Mouse (Mus musculus): ENCODE results near the gene Pde4d.

The Pde4d gene

GRCm38 (mm10) chr13:109356252-109356651 is 906.5 kb downstream of the Pde4d start:
- no peak for TF ChIP-seq GATA4 (IDR thresholded peaks at IDR 0.05; ENCODE audit: insufficient replicate concordance, low read length)

- TF ChIP-seq GATA4 (IDR thresholded peaks at IDR 0.05; ENCODE audit: insufficient replicate concordance, low read length) = no peak
Observed at GRCm38 (mm10) chr13:109359994-109360393, 910.2 kb downstream of the Pde4d start.

- TF ChIP-seq GATA4 (IDR thresholded peaks at IDR 0.05; ENCODE audit: insufficient replicate concordance, low read length) = no peak
Observed at GRCm38 (mm10) chr13:109362340-109362739, 912.6 kb downstream of the Pde4d start.

- TF ChIP-seq GATA4 (IDR thresholded peaks at IDR 0.05; ENCODE audit: insufficient replicate concordance, low read length) = no peak
Observed at GRCm38 (mm10) chr13:109374465-109374864, 924.7 kb downstream of the Pde4d start.

GRCm38 (mm10) chr13:109376681-109377080 is 926.9 kb downstream of the Pde4d start:
- TF ChIP-seq GATA4 (IDR thresholded peaks at IDR 0.05; ENCODE audit: insufficient replicate concordance, low read length) = no peak

GRCm38 (mm10) chr13:109380149-109380548 is 930.4 kb downstream of the Pde4d start:
- TF ChIP-seq GATA4 (IDR thresholded peaks at IDR 0.05; ENCODE audit: insufficient replicate concordance, low read length) = no peak

- TF ChIP-seq GATA4 (IDR thresholded peaks at IDR 0.05; ENCODE audit: insufficient replicate concordance, low read length) = no peak
Observed at GRCm38 (mm10) chr13:109388626-109389220, 939.0 kb downstream of the Pde4d start.

- TF ChIP-seq GATA4 (IDR thresholded peaks at IDR 0.05; ENCODE audit: insufficient replicate concordance, low read length) = no peak
Observed at GRCm38 (mm10) chr13:109402396-109402795, 952.6 kb downstream of the Pde4d start.

- TF ChIP-seq GATA4 (IDR thresholded peaks at IDR 0.05; ENCODE audit: insufficient replicate concordance, low read length) = no peak
Observed at GRCm38 (mm10) chr13:109402936-109403335, 953.2 kb downstream of the Pde4d start.

- TF ChIP-seq GATA4 (IDR thresholded peaks at IDR 0.05; ENCODE audit: insufficient replicate concordance, low read length) = no peak
Observed at GRCm38 (mm10) chr13:109406341-109406740, 956.6 kb downstream of the Pde4d start.

GRCm38 (mm10) chr13:109407371-109407770 is 957.6 kb downstream of the Pde4d start:
- TF ChIP-seq GATA4 (IDR thresholded peaks at IDR 0.05; ENCODE audit: insufficient replicate concordance, low read length) = no peak

- no peak for TF ChIP-seq GATA4 (IDR thresholded peaks at IDR 0.05; ENCODE audit: insufficient replicate concordance, low read length)
Observed at GRCm38 (mm10) chr13:109420426-109420825, 970.7 kb downstream of the Pde4d start.

- no peak for TF ChIP-seq GATA4 (IDR thresholded peaks at IDR 0.05; ENCODE audit: insufficient replicate concordance, low read length)
Observed at GRCm38 (mm10) chr13:109424906-109425305, 975.2 kb downstream of the Pde4d start.

- TF ChIP-seq GATA4 (IDR thresholded peaks at IDR 0.05; ENCODE audit: insufficient replicate concordance, low read length) = no peak
Observed at GRCm38 (mm10) chr13:109425548-109425947, 975.8 kb downstream of the Pde4d start.

GRCm38 (mm10) chr13:109426058-109426457 is 976.3 kb downstream of the Pde4d start:
- no peak for TF ChIP-seq GATA4 (IDR thresholded peaks at IDR 0.05; ENCODE audit: insufficient replicate concordance, low read length)

- TF ChIP-seq GATA4 (IDR thresholded peaks at IDR 0.05; ENCODE audit: insufficient replicate concordance, low read length) = no peak
Observed at GRCm38 (mm10) chr13:109427541-109427940, 977.8 kb downstream of the Pde4d start.

- TF ChIP-seq GATA4 (IDR thresholded peaks at IDR 0.05; ENCODE audit: insufficient replicate concordance, low read length) = no peak
Observed at GRCm38 (mm10) chr13:109429544-109429943, 979.8 kb downstream of the Pde4d start.
